Mouse (Mus musculus) limb, embryonic 14.5 days (tissue): ENCODE results near the gene Hist1h3c. TPM values are rescaled to one million over a fixed set of nuclear protein-coding genes. Genes with fewer than 3 reads are reported as not detected.
"Not testable (repeated sequence)": the region's sequence is repeated elsewhere in the genome, so short reads cannot be mapped to it uniquely, and the experiment has no call there.

Experiments
- ATAC-seq: fragments of 200-750 bp; cut with Nextera tagmentation; 2 replicates; pipeline ENCODE4 v1.8.0; 2017; ENCODE audit warnings: low read depth, moderate number of reproducible peaks, moderate TSS enrichment; ENCODE audit not compliant: low FRiP score
- DNase-seq: peaks from one replicate; pipeline ENCODE4 v3.0.0-alpha.2; 2015; ENCODE audit warnings: low spot score
- H3K27ac ChIP-seq: fragments of 300-500 bp; sonication (generic); replicated peaks from 2 replicates; pipeline ENCODE4 v1.5.1; 2014; ENCODE audit warnings: low read depth, mild to moderate bottlenecking, low read length, moderate library complexity, mixed read lengths
- H3K27me3 ChIP-seq: fragments of 300-500 bp; sonication (generic); 2 replicates; pipeline ENCODE4 v1.6.1; 2014; ENCODE audit warnings: low read length, mixed read lengths; ENCODE audit not compliant: control insufficient read depth, insufficient read depth
- H3K36me3 ChIP-seq: fragments of 300-500 bp; sonication (generic); 2 replicates; pipeline ENCODE4 v1.6.1; 2014; ENCODE audit warnings: mild to moderate bottlenecking, low read length, moderate library complexity, mixed read lengths; ENCODE audit not compliant: control insufficient read depth, insufficient read depth
- H3K4me1 ChIP-seq: fragments of 300-500 bp; sonication (generic); 2 replicates; pipeline ENCODE4 v1.6.1; 2014; ENCODE audit warnings: antibody characterized with exemption, low read length, mixed read lengths; ENCODE audit not compliant: control insufficient read depth, insufficient read depth
- H3K4me2 ChIP-seq: fragments of 300-500 bp; sonication (generic); replicated peaks from 2 replicates; pipeline ENCODE4 v1.6.1; 2014; ENCODE audit warnings: low read depth, mild to moderate bottlenecking, low read length, moderate library complexity; ENCODE audit not compliant: severe bottlenecking
- H3K4me3 ChIP-seq: fragments of 300-500 bp; sonication (generic); replicated peaks from 2 replicates; pipeline ENCODE4 v1.5.1; 2014; ENCODE audit warnings: low read length
- H3K9ac ChIP-seq: fragments of 300-500 bp; sonication (generic); 2 replicates; pipeline ENCODE4 v1.6.1; 2014; ENCODE audit warnings: mild to moderate bottlenecking, low read depth, low read length, moderate library complexity; ENCODE audit not compliant: severe bottlenecking
- H3K9me3 ChIP-seq: fragments of 300-500 bp; sonication (generic); 2 replicates; pipeline ENCODE4 v1.6.1; 2016; ENCODE audit warnings: low read length; ENCODE audit not compliant: control insufficient read depth
- POLR2A ChIP-seq: fragments of 200-500 bp; IDR thresholded peaks from 2 replicates; pipeline ENCODE4 v1.8.0; 2012; ENCODE audit warnings: inconsistent platforms, mild to moderate bottlenecking, moderate library complexity, borderline replicate concordance; ENCODE audit not compliant: insufficient read depth, insufficient read length; ENCODE audit errors: extremely low read depth
- WGBS: fragments of 180-500 bp; shearing (Covaris S2); extraction: QIAGEN DNeasy Blood & Tissue Kit; methylation state at CpG from one replicate; pipeline ENCODE4 v1.1.7; 2014; 5-methylcytosine and 5-hydroxymethylcytosine counted together
- polyA plus RNA-seq, 2 experiments: library from polyadenylated mRNA; depleted of rRNA in 1 of 2; stranded (reverse) in 1 of 2; unstranded in 1 of 2; fragments of >200 nt; fragmentation: Nextera tagmentation in 1 of 2; extraction: Ambion mirVana in 1 of 2; gene quantifications; 2 replicates each; pipeline versions ENCODE4 v1.2.1 to v1.2.3; 2012 to 2014

The Hist1h3c gene
- polyA plus RNA-seq, 2 experiments = 8.1 to 41.4 TPM

DNA sequence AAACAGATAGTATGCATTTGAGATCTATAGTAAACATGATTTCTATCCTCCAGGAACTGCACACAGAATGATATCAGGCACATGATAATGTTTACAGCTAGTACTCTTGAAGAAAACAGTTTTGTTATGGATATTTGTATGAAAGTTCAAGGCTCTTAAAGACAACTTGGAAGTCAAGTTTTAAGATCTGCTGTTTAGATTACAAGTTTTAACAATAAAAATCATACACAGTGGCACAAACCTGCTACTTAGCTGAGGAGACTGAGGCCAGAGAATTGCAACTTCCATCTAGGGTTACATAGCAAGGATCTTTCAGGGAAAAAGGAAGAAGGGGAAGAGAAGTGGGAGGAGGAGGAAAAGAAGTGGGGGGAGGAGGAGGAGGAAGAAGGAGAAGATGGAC, 9.6 kb upstream of the Hist1h3c start:
- no peak for TF ChIP-seq POLR2A
- Histone ChIP-seq H3K4me3 (no peak overlapping the region), H3K36me3 (no peaks in the 10 kb centered on the region), H3K27me3 (no peaks in the 10 kb centered on the region), H3K4me1 (peaks cover 10% of the 10 kb centered on the region), H3K9me3 (no peaks in the 10 kb centered on the region), H3K9ac (no peak overlapping the region), H3K27ac (no peak overlapping the region), H3K4me2 (no peak overlapping the region)
- no peak for DNase-seq
- no peak for ATAC-seq

DNA sequence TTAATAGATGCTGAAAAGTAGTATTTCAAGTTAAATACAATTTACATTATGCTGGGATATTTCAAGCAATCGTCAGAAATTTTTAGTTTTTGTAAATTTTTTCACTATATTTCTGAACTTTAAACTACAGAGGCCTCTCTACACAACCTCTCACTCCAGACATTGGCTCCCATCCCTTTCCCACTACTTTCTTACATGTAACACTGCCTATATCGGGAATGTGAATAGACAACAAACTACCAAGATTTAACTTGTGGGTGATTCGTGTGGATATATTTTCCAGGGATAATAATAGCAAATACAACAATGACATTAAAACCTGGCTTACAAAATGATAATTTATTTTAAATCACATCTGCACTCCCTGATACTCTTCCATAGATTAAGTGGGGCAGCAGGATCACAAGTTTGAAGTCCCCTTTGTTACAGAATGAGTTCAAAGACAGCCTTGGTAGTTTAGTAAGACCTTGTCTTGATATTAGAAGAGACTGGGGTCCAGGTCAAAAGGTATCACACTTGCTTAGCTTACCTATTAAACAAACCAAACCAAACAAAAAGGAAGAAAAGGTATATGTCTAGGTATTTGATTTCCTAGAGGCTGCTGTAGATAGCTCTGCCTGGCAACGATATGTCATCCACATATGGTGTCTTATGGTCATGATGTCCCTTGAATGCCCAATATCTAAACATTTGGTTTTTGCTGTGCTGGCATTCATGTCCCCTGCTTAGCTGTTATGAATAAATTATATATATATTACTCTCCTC, 8.1 kb upstream of the Hist1h3c start:
- no peak for TF ChIP-seq POLR2A
- H3K36me3 ChIP-seq = no peaks in the 10 kb centered on the region
- 55% methylated on average over 4 of the region's 4 CpGs for WGBS
- H3K9ac ChIP-seq = peak overlapping the region; percentile 55; the same call in 1 of the 2 replicates
- no peak for DNase-seq
- ATAC-seq = no peak
- H3K27me3 ChIP-seq = no peaks in the 10 kb centered on the region
- peak overlapping the region; percentile 34; the same call in 1 of the 2 replicates for H3K4me3 ChIP-seq
- peak overlapping the region; percentile 81 for H3K27ac ChIP-seq
- no peaks in the 10 kb centered on the region for H3K9me3 ChIP-seq
- peak overlapping the region; percentile 18; the same call in 1 of the 2 replicates for H3K4me2 ChIP-seq
- H3K4me1 ChIP-seq = peaks cover 7% of the 10 kb centered on the region

DNA sequence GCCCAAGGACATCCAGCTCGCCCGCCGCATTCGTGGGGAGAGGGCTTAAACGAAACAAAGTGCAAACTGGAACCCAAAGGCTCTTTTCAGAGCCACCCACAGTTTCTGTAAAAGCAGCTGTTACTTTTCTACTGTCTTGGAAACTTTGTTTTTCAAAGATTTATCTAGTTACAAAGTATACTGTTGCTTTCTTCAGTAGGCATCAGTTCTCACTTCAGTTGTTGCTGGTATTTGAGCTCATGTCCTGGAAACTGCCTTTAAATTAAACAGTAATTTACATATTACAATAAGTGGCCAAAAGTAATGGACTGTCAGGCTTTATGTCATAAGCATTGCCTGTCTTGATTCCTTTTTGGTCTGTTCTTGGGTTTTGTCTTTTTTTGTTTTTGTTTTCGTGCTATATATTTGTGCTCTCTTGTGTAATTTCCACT, 7.4 kb upstream of the Hist1h3c start:
- no peak for DNase-seq

DNA sequence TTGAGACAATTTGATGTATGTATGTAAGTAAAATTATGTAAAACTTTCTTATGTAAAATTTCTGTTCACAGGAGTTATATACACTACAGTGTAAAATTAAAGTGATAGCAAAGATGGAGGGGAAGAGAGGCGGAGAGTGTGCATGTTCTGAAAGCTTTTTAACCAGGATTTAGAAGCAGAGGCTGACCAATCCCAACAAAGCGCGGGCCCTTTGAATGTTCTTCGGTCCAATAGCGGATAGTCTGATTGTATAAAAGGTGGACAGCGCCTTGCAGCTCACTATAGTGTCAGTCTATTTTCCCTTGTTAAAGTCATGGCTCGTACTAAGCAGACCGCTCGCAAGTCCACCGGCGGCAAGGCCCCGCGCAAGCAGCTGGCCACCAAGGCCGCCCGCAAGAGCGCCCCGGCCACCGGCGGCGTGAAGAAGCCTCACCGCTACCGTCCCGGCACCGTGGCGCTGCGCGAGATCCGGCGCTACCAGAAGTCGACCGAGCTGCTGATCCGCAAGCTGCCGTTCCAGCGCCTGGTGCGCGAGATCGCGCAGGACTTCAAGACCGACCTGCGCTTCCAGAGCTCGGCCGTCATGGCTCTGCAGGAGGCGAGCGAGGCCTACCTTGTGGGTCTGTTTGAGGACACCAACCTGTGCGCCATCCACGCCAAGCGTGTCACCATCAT, 6.8 kb upstream of the Hist1h3c start, which contains the start of gene Hist1h3b:
Gene Hist1h3b, plus strand, starts transcription at position 201 of the 675 bp plus-strand sequence.
- Histone ChIP-seq H3K4me2 (peak within 1 kb of the TSS; percentile 55), H3K27ac (peak within 1 kb of the TSS; percentile 93), H3K4me3 (peak within 1 kb of the TSS; percentile 42), H3K9ac (peak within 1 kb of the TSS; percentile 61)
- TF ChIP-seq POLR2A = peak; percentile 43; the same call in 1 of the 2 replicates
- not testable (repeated sequence) for H3K4me1 ChIP-seq, H3K9me3 ChIP-seq, H3K36me3 ChIP-seq, H3K27me3 ChIP-seq
- WGBS = under 1% methylated on average over 15 of the region's 47 CpGs
- peak; percentile 81 for ATAC-seq
- DNase-seq = peak; percentile 100

More for the DNA sequence above, 7.4 kb upstream of the Hist1h3c start:
- no peak for ATAC-seq
- no peaks in the 10 kb centered on the region for H3K36me3 ChIP-seq
- peak overlapping the region; percentile 34 for H3K4me3 ChIP-seq
- H3K9me3 ChIP-seq = no peaks in the 10 kb centered on the region
- no peaks in the 10 kb centered on the region for H3K27me3 ChIP-seq
- H3K4me1 ChIP-seq = peaks cover 9% of the 10 kb centered on the region
- 2% methylated on average over 6 of the region's 6 CpGs for WGBS
- H3K27ac ChIP-seq = peak overlapping the region; percentile 81
- peak overlapping the region; percentile 48 for H3K4me2 ChIP-seq
- peak overlapping the region; percentile 55 for H3K9ac ChIP-seq
- no peak for TF ChIP-seq POLR2A

DNA sequence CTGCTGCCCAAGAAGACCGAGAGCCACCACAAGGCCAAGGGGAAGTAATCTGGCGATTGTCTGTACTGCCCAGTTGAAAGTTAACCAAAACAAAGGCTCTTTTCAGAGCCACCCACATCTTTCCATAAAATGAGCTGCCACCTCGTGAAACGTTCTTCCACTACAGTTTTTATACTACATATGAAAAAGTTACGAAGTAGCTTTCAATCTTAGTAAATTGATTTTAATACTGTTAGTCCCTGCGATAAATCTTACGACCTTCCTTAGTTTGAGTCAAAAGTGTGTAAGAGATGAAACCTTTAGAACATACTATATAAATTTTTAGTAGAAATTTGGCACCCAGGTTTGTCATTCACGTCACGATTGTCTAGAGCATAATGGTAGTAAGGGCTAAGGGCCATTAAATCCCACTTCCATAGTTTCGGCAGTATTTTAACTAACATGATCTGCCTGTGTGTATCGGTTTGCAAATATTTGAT, 6.1 kb upstream of the Hist1h3c start:
- ATAC-seq (no peak), DNase-seq (peak; percentile 53)
- H3K9me3 ChIP-seq = no peaks in the 10 kb centered on the region
- no peaks in the 10 kb centered on the region for H3K27me3 ChIP-seq
- H3K27ac ChIP-seq = peak overlapping the region; percentile 93
- H3K4me2 ChIP-seq = peak overlapping the region; percentile 55
- no peaks in the 10 kb centered on the region for H3K36me3 ChIP-seq
- H3K4me1 ChIP-seq = peaks cover 12% of the 10 kb centered on the region; the same call in 1 of the 2 replicates
- H3K4me3 ChIP-seq = peak overlapping the region; percentile 42
- peak overlapping the region; percentile 61 for H3K9ac ChIP-seq
- TF ChIP-seq POLR2A = no peak
- WGBS = 1% methylated on average over 11 of the region's 11 CpGs
